Mouse (Mus musculus): ENCODE measurements around the gene Tmem115.

Gene Tmem115

DNA sequence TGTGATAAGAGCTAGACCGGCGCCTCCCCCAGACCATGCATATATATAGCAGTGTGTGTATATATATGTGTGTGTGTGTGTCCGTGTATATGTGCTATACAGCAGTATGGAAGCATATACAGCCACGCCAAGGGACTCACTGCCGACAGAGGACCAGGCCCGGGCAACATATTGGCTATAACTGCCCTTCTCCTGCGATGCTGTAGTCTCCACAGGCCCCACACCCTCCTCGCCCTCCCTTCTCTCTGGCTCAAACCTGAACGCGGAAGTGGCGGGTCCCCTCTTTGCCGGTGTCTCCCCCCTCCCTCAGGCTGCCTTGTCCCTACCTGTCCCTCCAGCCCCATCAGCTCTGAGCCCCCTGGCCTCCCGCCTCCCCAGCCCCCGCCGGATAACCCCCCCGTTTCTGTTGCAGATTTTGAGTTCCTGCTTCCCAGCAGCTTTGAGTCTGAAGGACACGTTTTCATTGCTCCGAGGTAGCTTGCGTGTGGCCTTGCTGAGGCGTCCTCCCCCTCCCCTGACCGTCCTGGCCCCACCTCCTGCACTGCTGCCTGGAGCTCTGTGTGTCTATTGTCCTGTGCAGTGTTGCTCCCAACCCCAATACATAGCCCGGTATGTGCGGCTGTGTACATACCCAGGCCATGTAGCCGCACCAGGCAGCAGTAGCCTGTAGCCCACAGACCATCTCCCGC is 11.9 kb upstream of the Tmem115 start:
- no peak for DNase-seq (ENCODE audit: low spot score in 2 of 2)

- DNase-seq (ENCODE audit: low spot score in 2 of 2), result no peak
Observed at GRCm38 (mm10) chr9:107522400-107522711, 11.4 kb upstream of the Tmem115 start.

GRCm38 (mm10) chr9:107526198-107527026 is 7.3 kb upstream of the Tmem115 start:
- peak; percentile 74 to 79 for DNase-seq (ENCODE audit: low spot score in 2 of 2)

DNA sequence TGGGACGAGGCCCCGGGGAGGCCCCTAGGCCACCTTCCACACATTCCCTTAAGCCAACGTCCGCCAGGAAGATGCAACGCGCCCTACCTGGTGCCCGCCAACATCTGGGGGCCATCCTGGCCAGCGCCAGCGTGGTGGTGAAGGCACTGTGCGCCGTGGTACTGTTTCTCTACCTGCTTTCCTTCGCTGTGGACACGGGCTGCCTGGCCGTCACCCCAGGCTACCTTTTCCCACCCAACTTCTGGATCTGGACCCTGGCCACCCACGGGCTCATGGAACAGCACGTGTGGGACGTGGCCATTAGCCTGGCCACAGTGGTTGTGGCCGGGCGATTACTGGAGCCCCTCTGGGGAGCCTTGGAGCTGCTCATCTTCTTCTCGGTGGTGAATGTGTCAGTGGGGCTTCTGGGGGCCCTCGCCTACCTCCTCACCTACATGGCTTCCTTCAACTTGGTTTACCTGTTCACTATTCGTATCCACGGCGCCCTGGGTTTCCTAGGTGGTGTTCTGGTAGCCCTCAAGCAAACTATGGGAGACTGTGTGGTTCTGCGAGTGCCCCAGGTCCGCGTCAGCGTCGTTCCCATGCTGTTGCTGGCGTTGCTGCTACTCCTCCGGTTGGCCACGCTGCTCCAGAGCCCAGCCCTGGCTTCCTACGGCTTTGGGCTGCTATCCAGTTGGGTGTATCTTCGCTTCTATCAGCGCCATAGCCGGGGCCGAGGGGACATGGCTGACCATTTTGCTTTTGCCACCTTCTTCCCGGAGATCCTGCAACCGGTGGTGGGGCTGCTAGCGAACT is 860 bp downstream of the Tmem115 start:
- peak in 1 of 2 experiments; percentile 37 for DNase-seq (ENCODE audit: low spot score in 2 of 2)

DNA sequence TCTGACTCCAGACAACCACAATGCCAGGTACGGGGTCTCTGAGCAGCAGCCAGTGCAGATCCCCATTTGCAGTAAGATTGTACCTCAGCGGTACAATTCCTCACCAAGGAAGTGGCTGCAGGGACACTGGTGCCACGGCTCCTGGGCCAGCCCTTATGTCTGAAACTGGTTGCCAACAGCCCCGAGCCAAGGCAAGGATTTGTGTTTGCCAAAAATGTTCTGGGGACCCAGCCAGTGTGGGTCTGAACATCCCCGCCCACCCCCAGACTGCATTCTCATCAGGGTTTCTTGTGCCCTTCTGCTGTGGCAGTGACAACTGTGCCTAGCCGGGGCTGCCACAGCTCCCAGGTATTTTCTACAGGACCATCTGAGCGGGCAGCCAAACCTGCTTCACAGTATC is 4.5 kb downstream of the Tmem115 start:
- DNase-seq (ENCODE audit: low spot score in 2 of 2), result no peak

- no peak for DNase-seq (ENCODE audit: low spot score in 2 of 2)
Observed at GRCm38 (mm10) chr9:107538711-107539110, 5.0 kb downstream of the Tmem115 start.

- no peak for DNase-seq (ENCODE audit: low spot score in 2 of 2)
Observed at GRCm38 (mm10) chr9:107539940-107540339, 6.2 kb downstream of the Tmem115 start.

GRCm38 (mm10) chr9:107540420-107540819 is 6.7 kb downstream of the Tmem115 start:
- DNase-seq (ENCODE audit: low spot score in 2 of 2), result no peak

DNA sequence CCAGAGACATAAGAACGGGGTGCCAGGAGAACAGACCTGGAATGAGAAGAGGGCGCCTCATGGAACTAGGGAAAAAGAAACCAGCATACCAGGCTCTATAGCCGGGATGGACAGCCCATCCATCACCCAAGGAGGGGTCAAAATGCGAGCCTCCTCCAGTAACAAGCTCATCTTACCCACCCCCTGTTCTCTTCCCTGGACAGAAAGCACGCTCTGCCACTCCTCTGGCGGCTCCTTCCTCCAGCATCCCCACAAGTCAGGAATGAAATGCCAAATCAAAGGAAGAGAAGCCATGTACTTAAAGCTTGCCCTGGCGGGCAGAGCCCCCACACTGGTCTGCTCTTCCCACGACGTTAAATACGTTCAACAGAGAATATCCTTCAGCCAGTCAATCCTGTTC is 7.3 kb downstream of the Tmem115 start:
- no peak for DNase-seq (ENCODE audit: low spot score in 2 of 2)

DNA sequence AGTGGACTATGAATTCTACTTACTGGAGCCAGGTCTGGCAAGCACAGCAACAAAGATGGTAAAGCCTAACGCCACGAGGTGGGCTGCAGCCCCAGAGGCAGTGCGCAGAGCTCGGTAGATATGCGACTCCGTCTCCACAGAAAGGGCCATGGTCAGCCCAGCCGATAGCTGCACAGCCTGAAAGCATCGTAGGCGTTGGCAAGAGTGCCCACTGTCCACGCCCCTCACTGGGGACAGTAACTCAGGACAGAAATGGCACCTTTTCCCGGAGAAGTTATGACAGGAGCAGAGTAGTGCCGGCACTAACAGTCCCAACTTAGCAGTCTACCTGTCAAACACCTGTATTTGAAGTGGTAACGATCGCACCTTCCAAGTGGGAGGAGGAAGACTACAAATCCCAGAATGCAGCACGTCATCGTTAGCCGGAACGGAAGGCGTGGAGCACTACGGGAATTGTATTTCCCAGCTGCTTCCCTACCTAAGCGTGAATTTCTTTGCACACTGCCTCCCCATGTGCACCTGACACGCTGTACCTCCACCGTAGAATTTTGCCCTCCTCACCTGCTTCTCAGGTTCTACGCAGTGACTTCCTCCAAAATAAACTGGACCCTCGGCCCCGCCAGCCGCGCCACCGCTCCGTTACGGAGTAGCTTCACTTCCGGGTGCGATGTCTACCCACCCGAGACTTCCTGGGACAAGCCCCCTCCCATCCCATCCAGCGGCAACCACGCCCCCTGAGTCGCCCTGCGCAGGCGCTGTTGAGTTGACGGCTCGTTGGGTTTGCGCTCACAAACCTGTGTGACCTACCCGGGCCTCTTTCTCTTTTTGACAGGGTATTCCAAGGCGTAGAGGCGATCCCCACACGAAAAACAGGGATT is 8.0 kb downstream of the Tmem115 start, which contains the start of the genes Cyb561d2 and Nprl2:
Cyb561d2 (minus strand) TSS at position 720 of the 878 bp plus-strand sequence.
Nprl2 (plus strand) TSS at position 753 of the 878 bp plus-strand sequence.
- DNase-seq (ENCODE audit: low spot score in 2 of 2), result peak; percentile 94 to 96

GRCm38 (mm10) chr9:107542352-107542686 is 8.6 kb downstream of the Tmem115 start:
- no peak for DNase-seq (ENCODE audit: low spot score in 2 of 2)

GRCm38 (mm10) chr9:107542721-107543120 is 9.0 kb downstream of the Tmem115 start:
- DNase-seq (ENCODE audit: low spot score in 2 of 2), result no peak

DNA sequence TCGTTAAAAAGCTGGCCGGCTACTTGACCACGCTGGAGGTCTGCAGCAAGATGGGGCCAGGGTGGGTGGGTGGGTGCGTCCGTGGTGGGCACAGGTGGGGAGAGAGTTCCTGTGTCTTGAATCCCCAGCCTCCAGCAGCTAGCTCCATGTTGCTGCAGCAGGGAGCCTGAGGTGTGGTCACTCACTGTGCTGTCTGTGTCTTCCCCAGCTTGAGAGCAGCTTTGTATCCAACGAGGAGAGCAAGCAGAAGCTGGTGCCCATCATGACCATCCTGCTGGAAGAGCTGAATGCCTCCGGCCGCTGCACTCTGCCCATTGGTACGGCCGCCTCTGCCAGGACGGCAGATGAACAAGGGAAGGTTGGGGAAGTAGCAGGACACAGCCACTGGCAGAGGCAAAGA is 9.6 kb downstream of the Tmem115 start:
- no peak for DNase-seq (ENCODE audit: low spot score in 2 of 2)

DNA sequence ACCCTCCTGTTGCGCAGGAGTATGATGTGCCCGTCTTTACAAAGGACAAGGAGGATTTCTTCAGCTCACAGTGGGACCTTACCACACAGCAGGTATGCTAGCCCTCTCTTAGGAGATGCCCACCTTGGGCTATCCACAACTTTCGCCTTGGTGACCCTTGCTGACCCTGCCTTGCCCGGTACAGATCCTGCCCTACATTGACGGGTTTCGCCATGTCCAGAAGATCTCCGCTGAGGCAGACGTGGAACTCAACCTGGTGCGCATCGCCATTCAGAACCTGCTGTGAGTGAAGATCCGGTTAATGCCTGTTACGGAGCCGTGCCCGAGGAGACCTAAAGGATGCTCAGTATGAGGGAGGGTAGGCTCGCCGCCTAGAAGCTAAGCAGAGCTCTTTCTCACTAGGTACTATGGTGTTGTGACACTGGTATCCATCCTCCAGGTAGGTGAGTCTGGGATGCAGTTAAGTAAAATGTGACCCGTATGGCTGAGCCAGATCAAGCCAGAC is 10.5 kb downstream of the Tmem115 start:
- no peak for DNase-seq (ENCODE audit: low spot score in 2 of 2)

DNA sequence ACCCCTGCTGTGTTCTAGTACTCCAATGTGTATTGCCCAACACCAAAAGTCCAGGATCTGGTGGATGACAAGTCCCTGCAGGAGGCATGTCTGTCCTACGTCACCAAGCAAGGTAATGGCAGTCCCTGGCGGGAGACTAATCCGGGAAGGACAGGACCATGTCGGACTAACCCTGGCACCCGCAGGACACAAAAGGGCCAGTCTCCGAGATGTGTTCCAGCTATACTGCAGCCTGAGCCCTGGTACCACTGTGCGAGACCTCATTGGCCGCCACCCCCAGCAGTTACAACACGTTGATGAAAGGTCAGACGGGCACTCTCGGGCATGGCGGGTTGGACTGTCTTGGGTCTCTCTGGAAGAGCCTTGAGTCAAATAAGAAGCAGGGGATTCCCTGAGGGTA is 11.0 kb downstream of the Tmem115 start:
- no peak for DNase-seq (ENCODE audit: low spot score in 2 of 2)

DNA sequence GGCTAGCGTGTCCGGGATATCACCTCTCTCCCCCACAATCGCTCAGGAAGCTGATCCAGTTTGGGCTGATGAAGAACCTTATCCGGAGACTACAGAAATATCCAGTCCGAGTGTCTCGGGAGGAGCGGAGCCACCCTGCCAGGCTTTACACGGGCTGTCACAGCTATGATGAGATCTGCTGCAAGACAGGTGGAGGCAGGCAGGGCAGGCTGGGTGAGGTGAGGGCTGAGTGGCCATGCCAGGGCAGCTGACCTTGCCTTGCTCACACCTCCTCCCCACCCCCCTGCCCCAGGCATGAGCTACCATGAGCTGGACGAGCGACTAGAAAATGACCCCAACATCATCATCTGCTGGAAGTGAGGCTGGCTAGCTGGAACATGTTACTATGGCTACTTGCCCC is 11.5 kb downstream of the Tmem115 start:
- DNase-seq (ENCODE audit: low spot score in 2 of 2), result no peak

GRCm38 (mm10) chr9:107545602-107546001 is 11.9 kb downstream of the Tmem115 start:
- DNase-seq (ENCODE audit: low spot score in 2 of 2), result peak in 1 of 2 experiments; percentile 68

DNA sequence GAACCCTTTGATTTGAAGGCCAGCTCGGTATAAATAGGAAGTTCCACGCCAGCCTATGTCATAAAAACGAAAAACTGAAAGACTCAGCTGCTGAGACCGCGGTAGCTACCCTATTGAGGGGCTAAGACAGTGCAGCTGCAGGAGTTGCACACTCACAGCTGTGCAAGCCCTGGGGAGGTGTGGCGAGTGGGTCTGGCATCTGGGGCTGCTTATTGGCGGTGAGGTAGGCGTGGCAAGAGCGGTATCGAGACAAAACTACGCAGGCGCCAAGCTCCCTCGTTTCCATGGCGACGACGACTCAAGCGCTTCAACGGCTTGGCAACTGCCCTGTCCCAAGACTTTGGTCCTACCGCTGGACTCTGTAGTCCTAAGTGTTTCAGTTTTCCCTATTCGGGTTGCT is 13.3 kb downstream of the Tmem115 start, which contains the start of gene Zmynd10:
Zmynd10 (plus strand) TSS at position 273 of the 400 bp plus-strand sequence.
- peak in 1 of 2 experiments; percentile 87 for DNase-seq (ENCODE audit: low spot score in 2 of 2)

GRCm38 (mm10) chr9:107547957-107548356 is 14.2 kb downstream of the Tmem115 start:
- no peak for DNase-seq (ENCODE audit: low spot score in 2 of 2)

DNA sequence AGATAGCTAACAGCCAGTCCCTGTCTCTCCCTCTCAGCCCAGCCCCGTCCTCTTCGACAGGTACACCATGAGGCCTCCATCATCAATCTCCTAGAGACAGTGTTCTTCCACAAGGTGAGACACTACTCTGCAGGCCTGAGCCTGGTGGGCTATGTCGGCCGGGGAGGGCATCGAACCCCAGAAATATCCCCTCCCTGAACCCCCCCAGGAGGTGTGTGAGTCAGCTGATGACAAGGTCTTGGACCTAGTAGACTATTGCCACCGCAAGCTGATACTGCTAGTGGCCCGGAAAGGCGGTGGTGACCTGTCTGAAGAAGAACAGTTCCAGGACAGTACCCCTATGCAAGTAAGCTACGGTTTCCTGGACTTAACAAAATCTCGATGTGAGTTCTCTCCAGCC is 15.1 kb downstream of the Tmem115 start:
- no peak for DNase-seq (ENCODE audit: low spot score in 2 of 2)
